Mouse (Mus musculus) thymus, adult 2 months (tissue): Measurements from ENCODE around the gene Serpina3f. TPM values are rescaled to one million over a fixed set of nuclear protein-coding genes. Genes with fewer than 3 reads are reported as not detected.

Source experiments
- DNase-seq: peaks from one replicate; pipeline ENCODE4 v3.0.0; 2021
- H3K27ac ChIP-seq: fragments of 200-500 bp; 2 replicates; pipeline ENCODE4 v1.5.1; 2012; ENCODE audit warnings: low read length, control low read depth; ENCODE audit not compliant: control insufficient read depth, insufficient read depth
- H3K27me3 ChIP-seq: fragments of 200-500 bp; 2 replicates; pipeline ENCODE4 v1.6.1; 2012; ENCODE audit warnings: mild to moderate bottlenecking, low read length, moderate library complexity, mixed read lengths; ENCODE audit not compliant: control insufficient read depth, insufficient read depth
- H3K36me3 ChIP-seq: fragments of 200-500 bp; 2 replicates; pipeline ENCODE4 v1.6.1; 2012; ENCODE audit warnings: mild to moderate bottlenecking, low read length, moderate library complexity; ENCODE audit not compliant: control insufficient read depth, insufficient read depth
- H3K4me1 ChIP-seq: fragments of 200-500 bp; replicated peaks from 2 replicates; pipeline ENCODE4 v1.6.1; 2012; ENCODE audit warnings: low read length; ENCODE audit not compliant: control insufficient read depth, insufficient read depth
- H3K4me3 ChIP-seq: fragments of 200-500 bp; 2 replicates; pipeline ENCODE4 v1.5.1; 2012; ENCODE audit warnings: mild to moderate bottlenecking, low read length, control low read depth, moderate library complexity; ENCODE audit not compliant: control insufficient read depth, insufficient read depth
- CTCF ChIP-seq: fragments of 200-500 bp; IDR thresholded peaks from 2 replicates; pipeline ENCODE4 v1.5.1; 2012; ENCODE audit warnings: mild to moderate bottlenecking, control low read depth, low read length, moderate library complexity, borderline replicate concordance; ENCODE audit not compliant: control insufficient read depth, poor library complexity, insufficient read depth; ENCODE audit errors: extremely low read depth
- POLR2A ChIP-seq: fragments of 200-500 bp; IDR thresholded peaks from 2 replicates; pipeline ENCODE4 v1.6.1; 2012; ENCODE audit warnings: mild to moderate bottlenecking, low read length, control low read depth, moderate library complexity; ENCODE audit not compliant: control insufficient read depth, poor library complexity, insufficient read depth; ENCODE audit errors: extremely low read depth
- WGBS: fragments of 180-500 bp; shearing (Covaris S2); methylation state at CpG from one replicate; pipeline ENCODE4 v1.1.7; 2018; 5-methylcytosine and 5-hydroxymethylcytosine counted together
- polyA plus RNA-seq: library from polyadenylated mRNA; depleted of rRNA; stranded (reverse); fragments of >200 nt; gene quantifications from 2 replicates; pipeline ENCODE4 v1.2.3, GENCODE M21; 2012; rRNA removed

Gene Serpina3f
- 1.0 and 1.6 TPM in 2 replicates for polyA plus RNA-seq

GRCm38 (mm10) chr12:104214445-104214753, at the start of gene Serpina3f:
Serpina3f (plus strand) TSS chr12:104214544.
- H3K4me3 ChIP-seq, result no peak within 1 kb of the TSS
- H3K27ac ChIP-seq, result no peak within 1 kb of the TSS
- DNase-seq, result no peak
- 26% methylated on average over 1 of the region's 1 CpGs for WGBS
- H3K36me3 ChIP-seq, result no peaks in the 10 kb centered on the region
- no peaks in the 10 kb centered on the region for H3K27me3 ChIP-seq
- no peaks in the 10 kb centered on the region for H3K4me1 ChIP-seq
- TF ChIP-seq CTCF, result no peak
- TF ChIP-seq POLR2A, result no peak

DNA sequence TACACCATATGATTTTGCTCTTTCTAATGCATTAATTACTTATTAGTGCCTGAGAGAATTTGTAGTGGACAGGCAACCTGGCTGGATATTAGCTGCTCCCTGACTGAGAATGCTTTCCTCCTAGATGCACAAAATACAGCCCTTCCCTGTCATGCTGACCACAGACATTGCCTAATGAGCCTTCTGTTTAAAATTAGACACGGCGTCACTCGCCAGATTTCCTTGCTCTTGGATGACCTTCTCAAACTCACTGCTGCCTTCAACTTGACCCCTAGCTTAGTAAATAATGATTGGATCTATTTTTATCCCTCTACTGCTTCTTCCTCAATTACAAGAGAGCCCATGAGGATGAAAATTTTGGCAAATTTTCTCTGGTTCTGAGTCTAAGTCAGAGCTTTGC, 39.6 kb upstream of the Serpina3f start:
- DNase-seq, result no peak
- H3K27me3 ChIP-seq, result no peaks in the 10 kb centered on the region
- H3K4me1 ChIP-seq, result no peaks in the 10 kb centered on the region
- no peaks in the 10 kb centered on the region for H3K36me3 ChIP-seq
- 84% methylated on average over 3 of the region's 3 CpGs for WGBS
- TF ChIP-seq POLR2A (no peak), CTCF (no peak)
- H3K27ac ChIP-seq, result no peak overlapping the region
- H3K4me3 ChIP-seq, result no peak overlapping the region

DNA sequence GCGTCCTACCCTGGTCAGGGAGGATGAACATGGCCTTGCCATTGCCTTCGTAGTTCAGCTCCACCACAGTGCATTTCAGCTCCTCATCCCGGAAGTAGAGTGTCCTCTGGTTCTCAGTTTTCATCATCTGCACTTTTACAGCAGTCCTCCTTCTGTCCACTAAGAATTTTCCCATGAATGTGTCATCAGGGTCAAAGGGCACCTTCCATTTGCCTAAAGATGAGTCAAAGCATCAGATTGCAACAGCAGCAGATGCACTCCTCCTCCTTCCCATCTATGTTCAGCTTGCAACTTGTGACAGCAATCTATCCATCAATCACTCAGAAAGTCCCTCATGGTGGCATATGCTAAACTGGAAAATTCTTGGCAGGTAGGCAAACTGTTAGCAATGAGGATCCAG, 38.7 kb upstream of the Serpina3f start:
- H3K27ac ChIP-seq, result no peak overlapping the region
- H3K4me1 ChIP-seq, result no peaks in the 10 kb centered on the region
- TF ChIP-seq CTCF (no peak), POLR2A (no peak)
- no peaks in the 10 kb centered on the region for H3K36me3 ChIP-seq
- H3K27me3 ChIP-seq, result no peaks in the 10 kb centered on the region
- DNase-seq, result no peak
- H3K4me3 ChIP-seq, result no peak overlapping the region
- WGBS, result 85% methylated on average over 3 of the region's 3 CpGs

DNA sequence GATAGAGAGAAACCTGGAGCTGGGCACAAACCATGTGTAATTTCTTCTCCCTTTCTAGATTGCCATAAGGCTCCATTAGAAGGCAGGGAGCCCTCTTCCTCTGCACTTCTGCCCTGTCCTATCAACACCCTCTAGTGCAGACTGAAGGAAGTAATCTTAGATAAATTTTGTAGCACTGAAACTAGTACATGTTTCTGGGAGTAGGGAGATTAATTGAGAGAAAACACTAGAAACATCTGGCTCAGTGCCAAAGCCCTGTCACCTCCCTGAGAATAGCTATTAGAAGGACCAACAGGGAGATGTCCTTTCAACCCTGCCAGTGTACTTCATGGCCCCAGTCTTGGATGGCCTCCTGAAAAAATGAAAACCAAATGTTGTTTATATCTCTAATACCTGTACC, 35.8 kb upstream of the Serpina3f start:
- TF ChIP-seq CTCF (no peak), POLR2A (no peak)
- Histone ChIP-seq H3K27ac (no peak overlapping the region), H3K27me3 (no peaks in the 10 kb centered on the region), H3K36me3 (no peaks in the 10 kb centered on the region), H3K4me1 (no peaks in the 10 kb centered on the region), H3K4me3 (no peak overlapping the region)
- DNase-seq, result no peak

DNA sequence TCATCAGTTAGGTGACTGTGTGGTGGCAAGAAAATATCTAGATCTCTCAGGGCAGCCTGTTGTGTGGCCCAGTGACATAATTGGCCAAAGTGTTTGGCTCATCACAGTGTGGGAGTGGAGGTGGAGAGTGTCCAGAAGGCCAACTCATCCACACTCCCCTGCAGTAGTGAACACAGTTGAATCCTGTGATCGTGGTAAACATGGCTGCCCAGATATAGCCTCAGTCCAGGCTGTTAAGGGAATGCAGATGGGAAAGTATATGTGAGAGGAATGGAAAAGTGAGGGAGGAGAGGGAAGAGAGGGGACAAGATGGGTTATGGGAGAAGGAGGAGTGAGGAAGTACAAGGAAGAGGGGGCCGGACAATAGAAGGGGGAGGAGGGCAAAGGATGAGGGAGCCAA, 35.4 kb upstream of the Serpina3f start:
- no peak for TF ChIP-seq CTCF
- TF ChIP-seq POLR2A, result no peak
- no peak for DNase-seq
- H3K36me3 ChIP-seq, result no peaks in the 10 kb centered on the region
- H3K4me3 ChIP-seq, result no peak overlapping the region
- H3K4me1 ChIP-seq, result no peaks in the 10 kb centered on the region
- no peak overlapping the region for H3K27ac ChIP-seq
- WGBS, result 95% methylated on average over 2 of the region's 2 CpGs
- no peaks in the 10 kb centered on the region for H3K27me3 ChIP-seq

DNA sequence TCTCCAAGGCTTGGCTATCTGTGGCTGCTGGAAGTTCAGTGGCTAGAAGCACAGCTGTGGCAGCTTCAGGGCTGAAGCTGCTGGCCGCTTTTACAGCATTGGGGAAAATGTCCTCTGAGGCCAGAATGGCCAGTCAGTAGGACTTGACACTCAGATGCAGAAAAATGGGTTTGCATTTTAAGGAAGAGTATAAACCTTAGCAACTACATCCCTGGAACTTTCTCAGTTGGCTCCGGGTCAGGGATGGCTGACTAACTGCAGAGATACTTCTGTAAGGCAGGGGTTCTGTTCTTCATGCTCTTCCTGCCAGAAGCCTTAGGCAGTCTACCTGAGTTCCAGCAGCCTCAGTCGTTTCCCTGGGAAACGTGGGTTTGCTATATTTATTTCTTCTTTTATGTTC, 29.3 kb upstream of the Serpina3f start:
- 89% methylated on average over 4 of the region's 4 CpGs for WGBS
- Histone ChIP-seq H3K4me3 (no peak overlapping the region), H3K27ac (no peak overlapping the region), H3K36me3 (no peaks in the 10 kb centered on the region), H3K4me1 (no peaks in the 10 kb centered on the region), H3K27me3 (no peaks in the 10 kb centered on the region)
- TF ChIP-seq POLR2A (no peak), CTCF (no peak)
- DNase-seq, result no peak

GRCm38 (mm10) chr12:104186041-104186581, 28.2 kb upstream of the Serpina3f start:
- TF ChIP-seq POLR2A (no peak), CTCF (no peak)
- H3K4me1 ChIP-seq, result no peaks in the 10 kb centered on the region
- H3K4me3 ChIP-seq, result no peak overlapping the region
- DNase-seq, result no peak
- H3K27ac ChIP-seq, result no peak overlapping the region
- WGBS, result 88% methylated on average over 3 of the region's 3 CpGs
- H3K27me3 ChIP-seq, result no peaks in the 10 kb centered on the region
- H3K36me3 ChIP-seq, result no peaks in the 10 kb centered on the region
